ENCODE assay signal across 8 mouse cellular contexts in the genomic region with DNA sequence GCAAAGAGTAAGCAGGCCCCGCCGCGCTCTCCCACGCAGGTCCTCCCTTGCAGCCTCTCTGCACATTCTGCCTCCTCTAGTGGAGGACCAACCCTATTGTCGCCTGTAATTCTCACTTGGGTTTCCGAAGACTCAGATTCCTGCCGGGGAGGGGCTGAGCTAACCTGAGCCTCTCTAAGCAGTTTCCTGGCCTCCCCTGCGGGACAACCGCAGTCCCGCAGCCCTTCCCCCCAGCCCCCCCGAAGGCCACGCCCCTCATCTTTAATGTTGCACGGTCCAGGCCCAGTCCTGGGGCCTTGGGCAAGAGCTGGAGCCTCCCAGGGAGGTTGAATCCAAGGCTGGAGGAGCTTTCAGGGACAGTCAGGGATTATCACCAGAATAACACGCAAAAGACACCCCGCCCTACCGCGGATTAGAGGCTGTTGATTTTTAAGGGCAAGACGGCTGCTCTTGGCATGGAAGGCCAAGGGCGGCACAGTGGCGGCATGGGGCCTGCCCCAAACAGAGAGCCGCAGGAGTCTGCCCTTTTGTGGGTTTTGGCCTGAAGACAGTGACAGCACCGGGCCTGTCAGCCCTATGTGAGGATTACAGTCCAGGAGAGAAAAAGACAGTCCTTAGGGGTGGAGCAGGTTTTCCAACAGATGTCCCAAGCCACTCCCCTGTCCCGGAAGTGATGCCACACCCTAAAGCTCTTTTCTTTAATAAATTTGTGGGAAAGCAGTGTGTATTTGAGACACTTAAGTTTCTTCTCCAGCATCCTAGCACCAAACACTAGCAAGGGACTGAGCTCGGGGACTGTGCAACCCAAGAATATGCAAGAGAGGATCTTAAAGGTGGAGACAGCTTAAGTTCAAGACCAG.
DNase-seq lines count a peak whose midpoint lies in the region; ATAC-seq and TF ChIP-seq lines count a peak whose summit lies in the region.

No protein-coding gene starts in this region.

- peaks cover 50% of the 10 kb centered on the region for H3K4me1 ChIP-seq in midbrain, embryonic 10.5 days
- H3K4me1 ChIP-seq in stomach, embryonic 16.5 days (ENCODE audit: control insufficient read depth, insufficient read depth, low read length) = peaks cover 9% of the 10 kb centered on the region
- no peaks in the 10 kb centered on the region; the same call in 1 of the 2 replicates for H3K4me1 ChIP-seq in cerebellum, adult 2 months (ENCODE audit: control insufficient read depth, insufficient read depth, low read length)

- no peak for TF ChIP-seq CTCF in cerebellum, adult 2 months (IDR thresholded peaks at IDR 0.05; ENCODE audit: borderline replicate concordance, insufficient read depth, low read depth, low read length)

- no peaks in the 10 kb centered on the region for H3K9me3 ChIP-seq in midbrain, embryonic 10.5 days (replicated peaks)
- H3K9me3 ChIP-seq in stomach, embryonic 16.5 days (replicated peaks; ENCODE audit: control insufficient read depth, low read length) = no peaks in the 10 kb centered on the region

- TF ChIP-seq POLR2A in cerebellum, adult 2 months (IDR thresholded peaks at IDR 0.05; ENCODE audit: borderline replicate concordance, insufficient read depth, low read length) = no peak

- peak; percentile 73 for ATAC-seq in CD4-positive, CD25-positive, alpha-beta regulatory T cell, adult 4 months
- ATAC-seq in activated CD4-positive, CD25-positive, alpha-beta regulatory T cell, adult 4 months = peak; percentile 71
- peak; percentile 74 for ATAC-seq in inflammation-experienced regulatory T-cells, adult 6 months
- ATAC-seq in stomach, embryonic 16.5 days (ENCODE audit: insufficient read depth, low FRiP score) = peak; percentile 41; the same call in 1 of the 2 replicates
- no peak for ATAC-seq in monocyte, adult 5-6 weeks (replicated peaks; ENCODE audit: insufficient number of reproducible peaks, low FRiP score, low TSS enrichment, poor library complexity, severe bottlenecking)

- 0 out of 2 replicates have a peak overlapping the region, but pooled peaks have one; percentile 33 for H3K4me2 ChIP-seq in stomach, embryonic 16.5 days (ENCODE audit: low read depth, low read length)

- H3K36me3 ChIP-seq in midbrain, embryonic 10.5 days = no peaks in the 10 kb centered on the region
- no peaks in the 10 kb centered on the region for H3K36me3 ChIP-seq in stomach, embryonic 16.5 days (ENCODE audit: control insufficient read depth, insufficient read depth, low read length)

- H3K27ac ChIP-seq in midbrain, embryonic 10.5 days (replicated peaks) = peak overlapping the region; percentile 77
- peak overlapping the region; percentile 51; the same call in 1 of the 2 replicates for H3K27ac ChIP-seq in stomach, embryonic 16.5 days (ENCODE audit: low read length)
- no peak overlapping the region for H3K27ac ChIP-seq in cerebellum, adult 2 months (ENCODE audit: insufficient read depth, low read length)

- peak overlapping the region; percentile 42 for H3K4me3 ChIP-seq in midbrain, embryonic 10.5 days
- H3K4me3 ChIP-seq in stomach, embryonic 16.5 days (replicated peaks; ENCODE audit: low read length) = no peak overlapping the region
- no peak overlapping the region for H3K4me3 ChIP-seq in cerebellum, adult 2 months (replicated peaks; ENCODE audit: insufficient read depth, low read depth, low read length)

- no peak overlapping the region for H3K9ac ChIP-seq in stomach, embryonic 16.5 days (ENCODE audit: low read length)

- peaks cover 29% of the 10 kb centered on the region for H3K27me3 ChIP-seq in midbrain, embryonic 10.5 days (ENCODE audit: low read depth, poor library complexity, severe bottlenecking)
- no peaks in the 10 kb centered on the region for H3K27me3 ChIP-seq in stomach, embryonic 16.5 days (ENCODE audit: control insufficient read depth, insufficient read depth, low read length)
- H3K27me3 ChIP-seq in cerebellum, adult 2 months (ENCODE audit: control insufficient read depth, insufficient read depth, low read length) = no peaks in the 10 kb centered on the region

- peak; percentile 54 for DNase-seq in forelimb bud, embryonic 11.5 days (ENCODE audit: low read depth, low spot score)
- DNase-seq in midbrain, embryonic 10.5 days (ENCODE audit: low spot score) = peak; percentile 60
- DNase-seq in cerebellum, adult 2 months = no peak

- 14% methylated on average over 24 of the region's 24 CpGs for WGBS in midbrain, embryonic 10.5 days
- WGBS in stomach, embryonic 16.5 days = 34% methylated on average over 24 of the region's 24 CpGs
- WGBS in cerebellum, adult 2 months = 36% methylated on average over 24 of the region's 24 CpGs

Comparison
In these comparisons a context has a peak if more than half of its experiments do, and no peak if none do; other contexts are left out.
1. DNase-seq: peak in forelimb bud, embryonic 11.5 days (single experiment) and midbrain, embryonic 10.5 days (single experiment); none in cerebellum, adult 2 months (0 of 2).